Mouse (Mus musculus) 416B (cell line): ENCODE measurements around the gene Lrrtm4.

Experiments used
- DNase-seq: peaks from one replicate; pipeline ENCODE4 v3.0.0; 2011; ENCODE audit warnings: low read depth

Gene Lrrtm4

DNA sequence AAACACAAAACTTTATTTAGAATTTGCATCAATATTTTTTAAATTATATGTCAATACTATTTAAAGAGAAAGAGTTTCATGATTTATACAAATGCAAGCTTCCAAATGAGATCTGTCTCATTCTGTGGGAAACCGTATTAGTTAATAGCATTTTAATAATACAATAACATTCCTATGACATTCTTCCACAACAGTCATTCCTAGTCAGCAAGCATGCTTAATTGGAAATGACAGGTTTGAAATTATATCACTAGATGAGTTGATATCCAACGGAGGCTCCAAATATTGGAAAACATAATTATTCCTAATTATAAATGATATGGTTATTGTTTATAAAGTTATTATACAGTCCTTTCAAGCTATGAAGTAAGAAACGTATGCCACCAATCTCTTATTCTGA is 714.7 kb downstream of the Lrrtm4 start:
- no peak for DNase-seq

DNA sequence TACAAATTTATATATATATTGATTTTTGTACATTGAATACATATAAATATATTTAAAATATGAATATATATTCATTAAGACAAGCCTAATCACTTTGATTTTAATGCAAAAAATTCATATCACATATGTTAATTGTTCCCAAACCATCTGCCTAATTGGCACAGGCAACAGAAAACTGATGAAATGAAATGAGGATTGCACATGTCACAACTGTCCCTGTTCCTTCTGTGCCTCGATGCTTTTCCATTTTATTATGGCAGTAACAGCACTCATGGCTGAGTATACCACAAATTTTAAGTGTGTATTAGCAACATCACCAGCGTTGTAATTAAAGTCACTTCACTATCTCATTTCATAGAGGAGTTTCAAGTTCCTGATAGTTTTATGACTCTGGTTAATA is 732.1 kb downstream of the Lrrtm4 start:
- DNase-seq: no peak

DNA sequence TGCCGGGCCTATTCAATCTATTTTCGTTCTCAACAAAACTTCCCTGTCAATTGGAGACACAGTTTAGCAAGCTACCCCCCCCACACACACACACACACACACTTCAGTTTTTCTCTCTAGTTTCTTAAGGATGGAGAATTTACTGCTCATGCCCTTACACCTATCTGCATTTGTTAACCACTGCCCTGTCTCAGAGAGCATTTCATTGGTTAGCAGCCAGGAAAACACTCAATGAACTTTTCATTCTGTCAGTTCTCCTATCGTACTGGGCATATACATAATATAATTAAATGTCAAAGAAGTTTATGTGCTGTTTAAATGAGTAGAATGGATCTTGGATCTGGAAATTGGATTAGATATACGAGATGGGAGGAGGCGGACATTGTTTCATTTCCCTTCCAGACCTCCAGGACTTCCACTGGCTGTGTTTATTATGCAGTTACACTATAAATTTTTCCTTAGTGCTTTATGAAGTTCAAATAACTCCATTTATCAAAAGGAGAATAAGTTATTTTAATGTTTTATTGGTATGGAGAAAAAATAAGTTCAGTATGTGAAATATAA is 742.0 kb downstream of the Lrrtm4 start:
- no peak for DNase-seq

DNA sequence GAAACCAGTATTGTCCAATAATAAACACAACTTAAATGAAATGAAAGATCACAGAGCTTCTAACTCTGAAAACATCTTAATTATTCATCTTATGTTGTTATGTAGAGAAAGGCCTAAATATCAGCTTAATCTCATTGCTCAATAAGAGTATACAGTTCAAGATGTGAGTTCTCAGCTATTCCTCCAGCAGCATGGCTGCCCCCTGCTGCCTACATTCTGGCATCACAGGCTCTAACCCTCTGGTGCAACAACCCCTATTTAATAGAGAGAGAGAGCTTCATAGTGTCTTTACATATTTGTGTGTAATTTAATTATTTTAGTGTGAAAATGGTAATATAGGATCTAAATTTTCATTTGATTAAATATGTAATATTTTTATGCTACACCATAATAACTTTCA is 767.6 kb downstream of the Lrrtm4 start:
- peak; percentile 64 for DNase-seq

DNA sequence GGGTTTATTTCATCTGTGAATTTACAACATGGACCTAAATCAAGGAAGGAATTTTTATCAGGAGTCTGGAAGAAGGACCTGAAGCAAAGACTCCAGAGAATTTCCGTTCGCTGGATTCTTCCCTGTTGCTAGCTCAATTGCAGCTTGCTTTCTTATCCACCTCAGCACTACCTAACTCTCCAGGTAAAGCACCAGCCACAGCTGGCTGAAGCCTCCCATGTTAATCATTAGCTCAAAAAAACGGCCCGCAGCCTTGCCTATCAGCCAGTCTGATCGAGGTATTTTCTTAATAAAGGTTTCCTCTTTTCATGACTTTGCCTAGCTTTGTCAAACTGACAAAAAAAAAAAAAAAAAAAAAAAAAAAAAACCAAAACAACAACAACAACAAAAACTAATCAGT is 805.1 kb downstream of the Lrrtm4 start:
- DNase-seq: no peak

DNA sequence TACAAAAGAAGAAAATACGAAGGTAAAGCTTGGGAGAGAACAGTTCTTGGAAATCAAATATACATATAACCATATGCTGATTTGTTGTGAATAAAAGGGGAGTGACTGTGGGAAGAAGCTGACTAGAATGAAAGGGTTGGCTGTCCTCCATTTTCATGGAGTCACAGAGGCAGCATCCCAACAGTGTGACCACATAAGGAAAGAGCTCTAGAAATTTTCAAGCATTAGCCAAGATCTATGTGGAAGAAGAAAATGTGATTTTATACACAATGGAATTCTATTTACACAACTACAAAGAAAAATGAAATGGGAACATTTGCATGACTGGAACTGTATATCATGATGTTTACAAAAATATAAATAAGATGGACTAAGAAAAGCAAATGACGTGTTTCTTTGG is 821.1 kb downstream of the Lrrtm4 start:
- DNase-seq: no peak

DNA sequence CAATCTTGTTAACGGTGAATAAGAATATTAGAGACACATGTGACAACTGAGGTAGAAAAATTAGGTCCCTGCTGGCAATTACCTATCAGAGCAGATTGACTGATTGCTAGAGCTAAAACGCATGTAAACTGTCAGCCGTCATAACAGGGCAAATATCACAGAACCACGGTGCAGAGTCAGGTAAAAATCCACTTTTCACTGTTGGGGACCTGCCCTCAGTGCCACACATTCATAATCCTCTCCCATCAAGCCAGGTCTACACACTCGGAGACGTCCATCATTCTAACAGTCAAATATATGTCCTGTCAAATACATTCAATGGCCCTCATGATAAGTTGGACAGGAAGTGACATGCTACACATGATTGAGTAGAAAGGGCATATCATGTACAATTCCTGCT is 826.6 kb downstream of the Lrrtm4 start:
- no peak for DNase-seq

DNA sequence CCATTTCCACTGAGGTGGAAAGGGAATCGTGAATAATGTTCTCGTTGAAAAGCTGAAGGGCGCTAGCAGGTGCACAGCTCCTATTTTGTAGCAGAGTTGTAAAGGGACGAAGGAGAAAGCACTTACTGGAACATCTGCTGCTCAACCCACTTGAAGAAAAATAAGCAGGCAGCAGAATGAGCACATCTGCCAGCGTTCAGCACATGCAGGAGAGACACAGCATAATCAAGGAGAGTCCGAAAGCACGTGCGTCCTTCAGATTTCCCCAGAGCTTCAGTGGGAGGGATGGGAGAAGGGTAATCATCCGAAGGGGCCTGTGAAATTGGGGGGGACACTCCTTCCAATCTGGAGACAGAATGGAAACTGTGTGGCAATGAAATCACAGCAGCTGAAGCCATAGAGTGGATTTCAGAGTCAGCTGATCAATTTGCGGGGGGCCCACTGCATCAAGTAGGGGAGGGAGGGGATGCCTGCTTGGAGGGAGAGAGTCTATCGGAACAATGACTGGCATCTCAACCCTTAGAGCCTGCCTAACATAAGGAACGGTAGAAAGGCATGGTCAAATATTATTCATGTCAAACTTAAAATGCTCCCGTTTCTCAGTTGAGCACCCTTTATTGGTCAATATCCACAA is 838.4 kb downstream of the Lrrtm4 start:
- no peak for DNase-seq
